Mouse (Mus musculus) ovary, postnatal 36 days (tissue): ENCODE data around the gene Hnf1a.
A peak's percentile ranks its signal among the peaks of the same experiment; 100 is the strongest.
"Not testable (repeated sequence)": the region's sequence is repeated elsewhere in the genome, so short reads cannot be mapped to it uniquely, and the experiment has no call there.

Experiments used
- DNase-seq: peaks from one replicate; pipeline ENCODE4 v3.0.0; 2022; ENCODE audit warnings: low spot score, mixed read lengths

Hnf1a gene

GRCm38 (mm10) chr5:114945072-114945471 is 25.8 kb downstream of the Hnf1a start:
- no peak for DNase-seq

GRCm38 (mm10) chr5:114942766-114943130 is 28.1 kb downstream of the Hnf1a start:
- no peak for DNase-seq

GRCm38 (mm10) chr5:114942074-114942765 is 28.7 kb downstream of the Hnf1a start, which contains the start of gene 2210016L21Rik:
TSS of gene 2210016L21Rik (plus strand) at chr5:114942158.
- DNase-seq = peak; percentile 77

GRCm38 (mm10) chr5:114941138-114941537 is 29.8 kb downstream of the Hnf1a start:
- not testable (repeated sequence) for DNase-seq

GRCm38 (mm10) chr5:114935838-114936237 is 35.1 kb downstream of the Hnf1a start:
- DNase-seq = no peak

- DNase-seq = no peak
Measured at GRCm38 (mm10) chr5:114933206-114933605, 37.7 kb downstream of the Hnf1a start.

GRCm38 (mm10) chr5:114931626-114932025 is 39.3 kb downstream of the Hnf1a start:
- DNase-seq = no peak

GRCm38 (mm10) chr5:114926753-114927152 is 44.1 kb downstream of the Hnf1a start:
- no peak for DNase-seq

GRCm38 (mm10) chr5:114926153-114926684 is 44.7 kb downstream of the Hnf1a start:
- no peak for DNase-seq

GRCm38 (mm10) chr5:114922998-114923473 is 47.9 kb downstream of the Hnf1a start, which contains the start of gene Oasl1:
TSS of gene Oasl1 (plus strand) at chr5:114923240.
- DNase-seq = peak; percentile 48

GRCm38 (mm10) chr5:114922366-114922731 is 48.5 kb downstream of the Hnf1a start:
- DNase-seq = no peak

GRCm38 (mm10) chr5:114921551-114922365 is 49.1 kb downstream of the Hnf1a start:
- DNase-seq = peak; percentile 24

GRCm38 (mm10) chr5:114917357-114917756 is 53.5 kb downstream of the Hnf1a start:
- not testable (repeated sequence) for DNase-seq

GRCm38 (mm10) chr5:114916777-114917176 is 54.1 kb downstream of the Hnf1a start:
- DNase-seq = no peak

GRCm38 (mm10) chr5:114915854-114916253 is 55.0 kb downstream of the Hnf1a start:
- no peak for DNase-seq

GRCm38 (mm10) chr5:114914855-114915254 is 56.0 kb downstream of the Hnf1a start:
- no peak for DNase-seq

GRCm38 (mm10) chr5:114913686-114914085 is 57.2 kb downstream of the Hnf1a start:
- no peak for DNase-seq

GRCm38 (mm10) chr5:114908598-114909305 is 62.1 kb downstream of the Hnf1a start:
- DNase-seq = no peak

- DNase-seq = no peak
Measured at GRCm38 (mm10) chr5:114902413-114902812, 68.5 kb downstream of the Hnf1a start.
